Mouse (Mus musculus) MEL (cell line): ENCODE measurements at regions not wholly inside any gene's neighbourhood (a gene's known extent, or its start where the extent isn't known, plus 50 kb on each side); places are given as distances from the start of the nearest gene placed in this dataset.

Experiments
- DNase-seq: peaks from one replicate; pipeline ENCODE4 v3.0.0; 2011; ENCODE audit warnings: low read depth, low spot score
- H3K27ac ChIP-seq: 2 replicates; pipeline ENCODE4 v1.5.1; 2012; ENCODE audit warnings: low read depth, mild to moderate bottlenecking, control low read depth, low read length, moderate library complexity; ENCODE audit not compliant: control insufficient read depth
- H3K27me3 ChIP-seq, 2 experiments: fragments of 150-350 bp in 1 of 2; sonication (generic) in 1 of 2; 2 replicates each; pipeline ENCODE4 v1.6.1; 2012; ENCODE audit warnings: low read length in 2 of 2, mild to moderate bottlenecking in 2 of 2, improper control_type of control experiment in 1 of 2, moderate library complexity in 1 of 2; ENCODE audit not compliant: insufficient read depth in 2 of 2, control insufficient read depth in 1 of 2
- H3K36me3 ChIP-seq, 2 experiments: 2 replicates each; pipeline ENCODE4 v1.6.1; 2012 to 2014; ENCODE audit warnings: low read length in 2 of 2, improper control_type of control experiment in 1 of 2, inconsistent platforms in 1 of 2, mild to moderate bottlenecking in 1 of 2; ENCODE audit not compliant: insufficient read depth in 2 of 2, control insufficient read depth in 1 of 2
- H3K4me1 ChIP-seq, 2 experiments: fragments of 150-350 bp in 1 of 2; sonication (generic) in 1 of 2; 2 replicates each; pipeline ENCODE4 v1.6.1; 2012; ENCODE audit warnings: low read length in 2 of 2, improper control_type of control experiment in 1 of 2, mild to moderate bottlenecking in 1 of 2; ENCODE audit not compliant: insufficient read depth in 2 of 2, control insufficient read depth in 1 of 2
- H3K4me3 ChIP-seq, 2 experiments: fragments of 150-350 bp in 1 of 2; sonication (generic) in 1 of 2; 2 replicates each; pipeline ENCODE4 v1.5.1; 2012; ENCODE audit warnings: low read depth in 2 of 2, low read length in 2 of 2, mild to moderate bottlenecking in 2 of 2, moderate library complexity in 2 of 2, control low read depth in 1 of 2, improper control_type of control experiment in 1 of 2; ENCODE audit not compliant: control insufficient read depth in 1 of 2, insufficient read depth in 1 of 2
- H3K79me2 ChIP-seq: 2 replicates; pipeline ENCODE4 v1.6.1; 2012; ENCODE audit warnings: mild to moderate bottlenecking, low read length, moderate library complexity; ENCODE audit not compliant: control insufficient read depth, poor library complexity, insufficient read depth
- H3K9ac ChIP-seq: 2 replicates; pipeline ENCODE4 v1.6.1; 2012; ENCODE audit warnings: low read depth, mild to moderate bottlenecking, control low read depth, low read length, moderate library complexity; ENCODE audit not compliant: control insufficient read depth, poor library complexity, severe bottlenecking
- H3K9me3 ChIP-seq: fragments of 150-350 bp; sonication (generic); replicated peaks from 2 replicates; pipeline ENCODE4 v1.6.1; 2012; ENCODE audit warnings: mild to moderate bottlenecking, low read length, improper control_type of control experiment, moderate library complexity; ENCODE audit not compliant: insufficient read depth
- BHLHE40 ChIP-seq: IDR thresholded peaks from 2 replicates; pipeline ENCODE4 v1.6.1; 2012; ENCODE audit warnings: low read depth, mild to moderate bottlenecking, inconsistent platforms, low read length, improper control_type of control experiment, borderline replicate concordance
- CHD1 ChIP-seq: IDR thresholded peaks from 2 replicates; pipeline ENCODE4 v1.6.1; 2012; ENCODE audit warnings: low read depth, mild to moderate bottlenecking, inconsistent platforms, low read length, improper control_type of control experiment
- CTCF ChIP-seq, 3 experiments: IDR thresholded peaks in 2 of 3; conservative IDR thresholded peaks in 1 of 3; 2 replicates each; pipeline ENCODE4 v1.5.1; 2011 to 2012; ENCODE audit warnings: low read length in 3 of 3, low read depth in 2 of 3, mild to moderate bottlenecking in 2 of 3, improper control_type of control experiment in 1 of 3, inconsistent platforms in 1 of 3, mixed read lengths in 1 of 3, moderate library complexity in 1 of 3; ENCODE audit not compliant: control insufficient read depth in 1 of 3, insufficient read depth in 1 of 3, poor library complexity in 1 of 3, severe bottlenecking in 1 of 3
- ELF1 ChIP-seq: IDR thresholded peaks from 2 replicates; pipeline ENCODE4 v1.6.1; 2014; ENCODE audit warnings: low read depth, mild to moderate bottlenecking, inconsistent platforms, low read length, improper control_type of control experiment, moderate library complexity
- EP300 ChIP-seq, 2 experiments: IDR thresholded peaks; 2 replicates each; pipeline ENCODE4 v1.6.1; 2011; ENCODE audit warnings: improper control_type of control experiment in 2 of 2, low read length in 2 of 2, low read depth in 1 of 2, mild to moderate bottlenecking in 1 of 2
- KAT2A ChIP-seq: conservative IDR thresholded peaks from 2 replicates; pipeline ENCODE4 v1.6.1; 2012; ENCODE audit warnings: low read depth, low read length, improper control_type of control experiment, inconsistent platforms
- MAX ChIP-seq: IDR thresholded peaks from 2 replicates; pipeline ENCODE4 v1.6.1; 2011; ENCODE audit warnings: low read length, improper control_type of control experiment
- MYB ChIP-seq: IDR thresholded peaks from 2 replicates; pipeline ENCODE4 v1.6.1; 2011; ENCODE audit warnings: mild to moderate bottlenecking, low read depth, low read length, improper control_type of control experiment
- POLR2AphosphoS2 ChIP-seq: IDR thresholded peaks from 2 replicates; pipeline ENCODE4 v1.6.1; 2011; ENCODE audit warnings: low read length, improper control_type of control experiment
- SIN3A ChIP-seq: IDR thresholded peaks from 2 replicates; pipeline ENCODE4 v1.6.1; 2012; ENCODE audit warnings: low read length, improper control_type of control experiment, inconsistent platforms
- TAL1 ChIP-seq: IDR thresholded peaks from 2 replicates; pipeline ENCODE4 v1.6.1; 2012; ENCODE audit warnings: mild to moderate bottlenecking, inconsistent platforms, low read length, moderate library complexity, mixed read lengths
- TBP ChIP-seq: IDR thresholded peaks from 2 replicates; pipeline ENCODE4 v1.8.0; 2011; ENCODE audit warnings: low read depth, low read length, improper control_type of control experiment
- TCF12 ChIP-seq: IDR thresholded peaks from 2 replicates; pipeline ENCODE4 v1.6.1; 2014; ENCODE audit warnings: low read depth, mild to moderate bottlenecking, inconsistent platforms, low read length, improper control_type of control experiment, moderate library complexity
- UBTF ChIP-seq: IDR thresholded peaks from 2 replicates; pipeline ENCODE4 v1.6.1; 2012; ENCODE audit warnings: low read depth, mild to moderate bottlenecking, inconsistent platforms, low read length, improper control_type of control experiment, moderate library complexity, borderline replicate concordance; ENCODE audit not compliant: insufficient read depth
- USF1 ChIP-seq: IDR thresholded peaks from 2 replicates; pipeline ENCODE4 v1.6.1; 2014; ENCODE audit warnings: low read depth, mild to moderate bottlenecking, inconsistent platforms, low read length, improper control_type of control experiment, moderate library complexity
- ZMIZ1 ChIP-seq: IDR thresholded peaks from 2 replicates; pipeline ENCODE4 v1.6.1; 2012; ENCODE audit warnings: low read depth, mild to moderate bottlenecking, inconsistent platforms, low read length, improper control_type of control experiment, moderate library complexity
- ZNF384 ChIP-seq: IDR thresholded peaks from 2 replicates; pipeline ENCODE4 v1.6.1; 2012; ENCODE audit warnings: low read depth, mild to moderate bottlenecking, inconsistent platforms, low read length, improper control_type of control experiment

GRCm38 (mm10) chr16:24219691-24220090 lies 173.6 kb upstream of the Lpp start:
- Histone ChIP-seq H3K79me2 (no peaks in the 10 kb centered on the region), H3K27ac (no peak overlapping the region), H3K9ac (no peak overlapping the region), H3K4me1 (no peaks in the 10 kb centered on the region), H3K27me3 (no peaks in the 10 kb centered on the region), H3K9me3 (no peaks in the 10 kb centered on the region), H3K4me3 (no peak overlapping the region)
- TF ChIP-seq TCF12 (no peak), MAX (no peak), ELF1 (no peak), TAL1 (no peak), CHD1 (no peak), ZMIZ1 (no peak), BHLHE40 (no peak)
- TF ChIP-seq, all 39 proteins: peak for 0
- no peak for DNase-seq
- no peaks in the 10 kb centered on the region for H3K36me3 ChIP-seq

- Histone ChIP-seq H3K79me2 (no peaks in the 10 kb centered on the region), H3K9me3 (no peaks in the 10 kb centered on the region), H3K27me3 (no peaks in the 10 kb centered on the region), H3K27ac (no peak overlapping the region), H3K9ac (no peak overlapping the region), H3K36me3 (no peaks in the 10 kb centered on the region), H3K4me3 (no peak overlapping the region), H3K4me1 (no peaks in the 10 kb centered on the region)
- no peak for DNase-seq
- TF ChIP-seq KAT2A = no peak
- TF ChIP-seq USF1 = no peak
- no peak for TF ChIP-seq CTCF (IDR thresholded peaks at IDR 0.05 in 2 of 3, conservative IDR thresholded peaks at IDR 0.05 in 1 of 3; ENCODE audit: control insufficient read depth in 1 of 3, insufficient read depth in 1 of 3, low read depth in 2 of 3, low read length in 3 of 3, poor library complexity in 1 of 3, severe bottlenecking in 1 of 3)
Measured at GRCm38 (mm10) chr16:24218850-24219185, 174.5 kb upstream of the Lpp start.

GRCm38 (mm10) chr16:24218162-24218849 lies 175.0 kb upstream of the Lpp start:
- TF ChIP-seq TBP = no peak
- no peak for TF ChIP-seq SIN3A
- no peak for TF ChIP-seq MAX
- TF ChIP-seq MYB = no peak
- no peak for TF ChIP-seq EP300 (IDR thresholded peaks at IDR 0.05; ENCODE audit: low read depth in 1 of 2, low read length in 2 of 2)
- no peak for TF ChIP-seq BHLHE40
- TF ChIP-seq UBTF = no peak
- TF ChIP-seq ZNF384 = no peak
- TF ChIP-seq POLR2AphosphoS2 = no peak
- no peaks in the 10 kb centered on the region for H3K27me3 ChIP-seq
- H3K4me3 ChIP-seq = no peak overlapping the region
- no peaks in the 10 kb centered on the region for H3K4me1 ChIP-seq
- DNase-seq = no peak
- H3K79me2 ChIP-seq = no peaks in the 10 kb centered on the region
- H3K36me3 ChIP-seq = no peaks in the 10 kb centered on the region
- no peak overlapping the region for H3K9ac ChIP-seq
- no peak overlapping the region for H3K27ac ChIP-seq
- H3K9me3 ChIP-seq = no peaks in the 10 kb centered on the region
